Mouse (Mus musculus) heart, embryonic 12.5 days (tissue): ENCODE results near the gene Aspscr1. TPM values are rescaled to one million over a fixed set of nuclear protein-coding genes. Genes with fewer than 3 reads are reported as not detected.

ENCODE experiments used
- ATAC-seq: fragments of 200-750 bp; cut with Nextera tagmentation; 2 replicates; pipeline ENCODE4 v1.8.0; 2017; ENCODE audit warnings: moderate TSS enrichment, moderate library complexity; ENCODE audit not compliant: insufficient number of reproducible peaks, low FRiP score
- H3K27ac ChIP-seq: fragments of 300-500 bp; sonication (generic); 2 replicates; pipeline ENCODE4 v1.5.1; 2016; ENCODE audit warnings: mild to moderate bottlenecking, moderate library complexity; ENCODE audit not compliant: poor library complexity, severe bottlenecking
- H3K27me3 ChIP-seq: fragments of 300-500 bp; sonication (generic); replicated peaks from 2 replicates; pipeline ENCODE4 v1.6.1; 2016; ENCODE audit warnings: mild to moderate bottlenecking, moderate library complexity
- H3K36me3 ChIP-seq: fragments of 300-500 bp; sonication (generic); 2 replicates; pipeline ENCODE4 v1.6.1; 2016; ENCODE audit warnings: mild to moderate bottlenecking, moderate library complexity
- H3K4me1 ChIP-seq: fragments of 300-500 bp; sonication (generic); replicated peaks from 2 replicates; pipeline ENCODE4 v1.6.1; 2016; ENCODE audit warnings: mild to moderate bottlenecking
- H3K4me2 ChIP-seq: fragments of 300-500 bp; sonication (generic); 2 replicates; pipeline ENCODE4 v1.6.1; 2016; ENCODE audit warnings: mild to moderate bottlenecking, moderate library complexity
- H3K4me3 ChIP-seq: fragments of 300-500 bp; sonication (generic); 2 replicates; pipeline ENCODE4 v1.5.1; 2016; ENCODE audit warnings: mild to moderate bottlenecking
- H3K9ac ChIP-seq: fragments of 300-500 bp; sonication (generic); 2 replicates; pipeline ENCODE4 v1.6.1; 2016; ENCODE audit warnings: mild to moderate bottlenecking, moderate library complexity
- H3K9me3 ChIP-seq: fragments of 300-500 bp; sonication (generic); replicated peaks from 2 replicates; pipeline ENCODE4 v1.6.1; 2016; ENCODE audit warnings: mild to moderate bottlenecking, moderate library complexity
- WGBS: fragments of 180-500 bp; shearing (Covaris S2); methylation state at CpG from one replicate; pipeline ENCODE4 v1.1.7; 2016; 5-methylcytosine and 5-hydroxymethylcytosine counted together
- polyA plus RNA-seq: library from polyadenylated mRNA; unstranded; fragments of >200 nt; fragmentation: Nextera tagmentation; extraction: Ambion mirVana; gene quantifications from 2 replicates; pipeline ENCODE4 v1.2.1, GENCODE M21; 2016

Gene Aspscr1
- polyA plus RNA-seq, 1 experiment from 2014 or later = 103 TPM

DNA sequence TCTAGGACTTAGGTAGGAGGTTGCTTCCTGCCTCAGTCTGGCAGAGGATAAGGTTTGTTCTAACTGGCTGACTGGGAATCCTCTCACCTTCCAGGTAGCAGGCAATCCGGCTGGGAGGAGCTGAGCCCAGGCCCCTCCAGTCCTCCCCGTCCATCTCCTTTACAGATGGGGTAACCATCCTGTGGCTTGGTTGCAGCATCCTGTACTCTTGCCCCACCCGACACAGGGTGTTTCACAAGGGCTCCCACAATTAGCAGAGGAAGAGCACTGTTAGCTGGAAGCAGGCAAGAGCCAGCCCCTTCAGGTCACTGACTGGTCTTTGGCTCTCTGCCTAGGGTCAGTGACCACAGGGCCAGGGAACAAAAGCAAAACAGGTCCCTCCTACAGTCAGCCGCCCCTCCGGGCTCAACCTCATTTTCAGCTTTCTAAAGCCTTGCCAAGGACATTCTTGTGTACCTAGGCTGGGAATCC lies 42.3 kb upstream of the Aspscr1 start:
- Histone ChIP-seq H3K9me3 (no peaks in the 10 kb centered on the region), H3K9ac (peak overlapping the region; percentile 85), H3K4me3 (peak overlapping the region; percentile 86), H3K36me3 (peaks cover 24% of the 10 kb centered on the region), H3K27ac (peak overlapping the region; percentile 91), H3K4me2 (peak overlapping the region; percentile 86), H3K27me3 (no peaks in the 10 kb centered on the region), H3K4me1 (peaks cover 55% of the 10 kb centered on the region)
- no peak for ATAC-seq
- WGBS = 46% methylated on average over 5 of the region's 5 CpGs

DNA sequence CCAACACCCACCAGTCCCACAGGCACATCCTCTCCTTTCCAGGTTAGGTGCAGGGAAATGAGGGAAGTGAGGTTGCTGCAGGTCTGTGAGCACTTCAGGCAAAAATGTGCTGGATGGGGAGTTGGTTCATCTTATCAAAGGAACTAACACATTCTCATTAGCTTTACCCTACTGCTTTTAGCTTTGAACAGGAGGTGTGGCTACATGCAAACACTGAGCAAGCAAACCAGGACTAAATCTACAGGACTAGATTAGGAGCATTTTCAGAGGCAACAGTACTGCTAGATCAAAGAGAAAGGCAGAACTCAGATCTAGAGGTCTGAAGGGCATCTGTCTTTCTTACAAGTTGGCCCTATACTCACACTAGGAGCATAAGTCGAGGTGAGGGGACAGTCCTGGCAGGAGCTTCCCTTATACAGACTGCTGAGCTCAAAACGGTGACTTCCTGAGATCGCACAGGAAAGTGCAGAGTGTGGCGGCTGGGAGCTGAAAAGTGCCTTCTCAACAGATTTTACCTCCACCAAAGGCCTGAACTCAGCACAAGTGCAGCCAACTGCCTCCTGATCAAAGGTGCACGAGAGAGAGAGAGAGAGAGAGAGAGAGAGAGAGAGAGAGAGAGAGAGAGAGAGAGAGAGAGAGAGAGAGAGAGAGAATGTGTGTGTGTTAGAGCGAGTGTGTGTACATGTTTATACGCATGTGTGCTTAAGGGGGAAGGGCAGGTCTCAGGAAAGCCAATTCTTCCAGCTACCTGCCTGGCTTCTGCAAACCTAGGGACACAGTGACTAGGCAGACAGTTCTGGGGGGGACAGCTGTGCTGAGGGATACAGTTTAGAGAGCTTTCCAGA lies 41.7 kb upstream of the Aspscr1 start:
- Histone ChIP-seq H3K9ac (peak overlapping the region; percentile 85), H3K36me3 (peaks cover 24% of the 10 kb centered on the region), H3K9me3 (no peaks in the 10 kb centered on the region), H3K4me3 (peak overlapping the region; percentile 86), H3K27ac (peak overlapping the region; percentile 91), H3K4me1 (peaks cover 48% of the 10 kb centered on the region), H3K4me2 (peak overlapping the region; percentile 86), H3K27me3 (no peaks in the 10 kb centered on the region)
- ATAC-seq = no peak
- WGBS = 27% methylated on average over 7 of the region's 7 CpGs

DNA sequence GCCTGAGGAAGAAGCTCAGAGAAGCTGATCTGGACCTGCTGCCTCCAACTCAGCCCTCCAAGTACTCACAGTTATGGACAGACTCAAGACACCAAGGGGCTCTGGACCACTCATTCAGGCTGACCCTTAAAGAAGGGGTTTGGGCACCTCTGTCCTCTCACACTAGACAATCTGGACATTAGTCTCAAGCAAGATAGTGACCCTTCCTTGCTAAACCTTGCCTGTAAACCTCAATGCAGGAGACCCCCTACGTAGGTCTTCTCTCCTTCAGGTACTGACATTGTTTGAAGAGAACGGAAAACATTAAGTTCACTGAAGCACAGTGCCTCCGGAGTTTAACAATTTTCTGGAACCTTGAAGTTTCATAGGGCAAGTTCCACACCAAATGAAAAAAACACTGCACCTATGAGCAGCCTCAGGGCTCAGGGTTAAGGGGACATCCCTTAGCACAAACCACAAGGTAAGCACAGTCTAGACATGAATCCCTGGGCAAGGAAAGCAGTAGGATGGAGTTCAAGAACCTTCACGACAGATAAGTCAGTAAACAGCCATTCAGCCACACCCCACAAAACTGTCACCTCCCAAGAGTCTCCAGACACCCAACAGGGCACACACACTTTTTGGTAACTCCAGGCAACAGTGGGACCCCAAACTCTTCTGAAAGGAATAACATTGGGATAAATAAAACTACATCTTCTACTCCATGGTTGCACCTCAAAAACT lies 40.9 kb upstream of the Aspscr1 start:
- peak overlapping the region; percentile 91 for H3K27ac ChIP-seq
- no peak for ATAC-seq

DNA sequence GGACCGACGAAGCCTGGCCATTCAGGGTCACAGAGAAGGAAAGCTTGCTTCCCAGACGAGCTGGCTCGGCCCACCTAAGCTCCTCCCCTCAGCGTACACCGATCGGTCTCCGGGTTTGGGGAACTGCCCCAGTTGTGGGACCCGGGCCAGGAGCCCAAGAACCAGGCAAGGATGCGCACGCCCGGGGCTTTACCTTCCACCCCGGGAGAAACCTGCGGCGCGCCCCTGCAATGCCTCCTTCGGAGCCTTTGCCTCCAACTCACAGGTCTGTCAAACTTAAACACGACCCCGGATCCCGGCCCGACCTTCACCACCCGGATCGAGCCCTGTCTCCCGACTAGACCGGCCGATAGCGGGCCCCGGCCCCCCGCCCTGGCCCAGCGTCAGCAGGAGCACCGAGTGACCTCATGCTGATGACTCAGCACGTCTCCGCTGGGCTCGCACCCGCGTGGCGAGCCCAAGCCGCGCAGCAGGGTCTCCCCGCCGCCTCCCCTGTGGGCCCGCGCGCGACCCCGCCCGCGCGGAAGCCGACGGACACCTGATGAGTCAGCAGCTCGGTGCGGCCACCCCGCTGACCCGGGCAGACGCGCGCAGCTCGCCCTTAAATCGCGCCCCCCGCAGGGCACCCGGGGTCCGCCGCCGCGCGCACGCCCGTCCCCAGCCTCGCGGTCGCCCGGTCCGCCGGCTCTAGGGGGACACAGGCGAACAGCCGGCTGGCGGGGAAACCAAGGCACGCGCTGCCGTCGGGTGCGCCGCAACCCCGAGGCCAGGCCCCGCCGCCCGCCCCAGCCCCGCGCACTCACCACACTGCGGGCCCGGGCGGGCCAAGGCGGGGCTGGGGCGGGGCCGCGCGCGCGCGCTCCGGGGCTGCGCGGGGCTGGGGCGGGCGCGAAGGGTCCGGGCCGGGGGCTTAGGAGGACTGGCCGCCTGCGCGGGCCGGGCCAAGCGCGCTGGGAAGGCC lies 39.9 kb upstream of the Aspscr1 start:
- Histone ChIP-seq H3K9me3 (no peaks in the 10 kb centered on the region), H3K36me3 (peaks cover 9% of the 10 kb centered on the region), H3K4me2 (peak overlapping the region; percentile 86), H3K4me1 (peaks cover 42% of the 10 kb centered on the region), H3K4me3 (peak overlapping the region; percentile 86), H3K27me3 (no peaks in the 10 kb centered on the region), H3K9ac (peak overlapping the region; percentile 85), H3K27ac (peak overlapping the region; percentile 91)
- under 1% methylated on average over 116 of the region's 116 CpGs for WGBS
- ATAC-seq = peak; percentile 81

More for the DNA sequence above, 40.9 kb upstream of the Aspscr1 start:
- 51% methylated on average over 4 of the region's 4 CpGs for WGBS
- H3K9me3 ChIP-seq = no peaks in the 10 kb centered on the region
- no peaks in the 10 kb centered on the region for H3K27me3 ChIP-seq
- H3K9ac ChIP-seq = peak overlapping the region; percentile 85
- H3K4me1 ChIP-seq = peaks cover 44% of the 10 kb centered on the region
- peaks cover 19% of the 10 kb centered on the region for H3K36me3 ChIP-seq
- H3K4me3 ChIP-seq = peak overlapping the region; percentile 86
- H3K4me2 ChIP-seq = peak overlapping the region; percentile 86

DNA sequence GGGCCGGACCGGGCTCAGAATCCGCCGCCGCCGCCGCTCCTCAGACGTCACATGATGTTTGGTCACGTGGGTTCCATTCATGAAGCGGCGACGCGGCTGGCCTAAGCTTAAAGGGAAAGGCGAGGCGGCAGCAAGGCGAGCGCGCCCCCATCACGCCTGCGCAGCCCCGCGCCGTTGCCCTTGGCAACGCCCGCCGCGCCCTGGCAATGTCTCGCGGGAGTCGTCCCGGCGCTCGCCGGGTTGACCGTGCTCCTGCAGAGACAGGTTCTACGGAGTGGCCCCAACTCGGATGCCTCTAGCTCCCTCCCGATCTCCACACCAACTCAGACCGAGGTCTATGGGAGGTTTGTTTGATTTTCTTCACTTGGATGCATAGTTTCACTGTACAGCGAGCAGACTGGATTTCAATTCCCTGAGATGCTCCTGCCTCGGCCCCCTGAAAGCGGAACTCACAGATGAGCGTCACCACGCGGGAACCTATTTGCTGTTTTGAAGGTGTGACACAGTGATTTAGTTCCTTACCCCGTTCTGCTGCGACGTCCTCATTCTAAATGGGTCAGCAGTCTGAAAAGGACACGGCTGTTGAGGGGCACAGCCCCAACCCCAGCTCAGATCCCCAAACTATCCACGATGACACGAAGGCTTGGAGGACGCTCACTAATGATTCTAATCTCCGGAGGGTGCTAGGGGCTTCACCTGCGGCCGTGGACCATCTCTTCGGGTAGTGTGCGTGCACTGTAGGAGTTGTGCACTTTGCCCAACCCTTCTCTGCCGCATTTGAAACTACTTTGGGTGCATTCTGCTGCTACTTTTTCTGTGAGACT lies 39.0 kb upstream of the Aspscr1 start, which contains the start of gene Mafg:
Gene Mafg (minus strand): TSS at position 81 of the 824 bp plus-strand sequence.
- H3K27me3 ChIP-seq = no peaks in the 10 kb centered on the region
- H3K36me3 ChIP-seq = peaks cover 7% of the 10 kb centered on the region
- H3K9me3 ChIP-seq = no peaks in the 10 kb centered on the region
- peak within 1 kb of the TSS; percentile 86 for H3K4me2 ChIP-seq
- H3K27ac ChIP-seq = peak within 1 kb of the TSS; percentile 91
- H3K9ac ChIP-seq = peak within 1 kb of the TSS; percentile 85
- ATAC-seq = peak; percentile 87
- peaks cover 42% of the 10 kb centered on the region for H3K4me1 ChIP-seq
- 10% methylated on average over 58 of the region's 58 CpGs for WGBS
- peak within 1 kb of the TSS; percentile 86 for H3K4me3 ChIP-seq

DNA sequence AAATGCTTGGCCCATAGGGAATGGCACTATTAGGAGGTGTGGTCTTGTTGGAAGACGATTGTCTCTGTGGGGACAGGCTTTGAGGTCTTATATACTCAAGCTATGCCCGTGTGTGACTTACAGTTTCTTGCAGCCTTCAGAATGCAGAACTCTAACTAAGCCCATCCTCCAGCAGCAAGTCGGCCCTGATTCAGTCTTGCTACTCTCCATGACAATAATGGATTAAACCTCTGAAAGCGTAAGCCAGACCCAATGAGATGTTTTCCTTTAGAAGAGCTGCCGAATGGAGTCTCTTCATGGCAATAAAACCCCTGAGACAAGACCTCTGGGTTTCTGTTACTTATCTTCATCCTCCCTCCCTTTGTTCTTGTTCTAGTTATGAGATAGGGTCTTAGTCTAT lies 38.0 kb upstream of the Aspscr1 start:
- peaks cover 32% of the 10 kb centered on the region for H3K4me1 ChIP-seq
- no peaks in the 10 kb centered on the region for H3K27me3 ChIP-seq
- H3K4me3 ChIP-seq = no peak overlapping the region
- H3K27ac ChIP-seq = no peak overlapping the region
- H3K4me2 ChIP-seq = no peak overlapping the region
- H3K9ac ChIP-seq = no peak overlapping the region
- no peaks in the 10 kb centered on the region for H3K36me3 ChIP-seq
- no peaks in the 10 kb centered on the region for H3K9me3 ChIP-seq
- WGBS = 83% methylated on average over 5 of the region's 5 CpGs
- no peak for ATAC-seq

DNA sequence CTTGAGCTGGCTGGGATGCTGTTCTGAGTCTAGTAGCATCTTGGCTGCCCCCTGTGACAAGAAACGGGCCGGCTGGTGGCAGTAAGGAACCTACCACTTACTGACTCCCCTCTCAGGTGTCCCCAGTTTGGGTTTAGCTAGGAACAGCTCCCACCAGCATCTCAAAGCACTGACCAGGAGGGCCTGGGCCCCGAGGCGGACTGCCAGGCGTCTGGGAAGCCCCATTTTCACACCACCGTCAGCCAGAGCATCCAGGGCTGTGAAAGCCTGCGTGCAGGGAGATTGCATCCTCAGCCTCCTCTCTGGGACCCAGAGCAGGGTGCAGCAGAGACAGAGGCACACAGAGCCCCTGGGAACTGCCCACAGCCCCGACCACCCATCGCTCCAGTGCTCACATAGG lies 31.5 kb upstream of the Aspscr1 start:
- Histone ChIP-seq H3K4me3 (no peak overlapping the region), H3K4me1 (peaks cover 12% of the 10 kb centered on the region), H3K9ac (0 out of 2 replicates have a peak overlapping the region, but pooled peaks have one; percentile 14), H3K36me3 (no peaks in the 10 kb centered on the region), H3K4me2 (no peak overlapping the region), H3K27ac (no peak overlapping the region), H3K9me3 (no peaks in the 10 kb centered on the region), H3K27me3 (peaks cover 11% of the 10 kb centered on the region)
- WGBS = 61% methylated on average over 9 of the region's 9 CpGs
- no peak for ATAC-seq

DNA sequence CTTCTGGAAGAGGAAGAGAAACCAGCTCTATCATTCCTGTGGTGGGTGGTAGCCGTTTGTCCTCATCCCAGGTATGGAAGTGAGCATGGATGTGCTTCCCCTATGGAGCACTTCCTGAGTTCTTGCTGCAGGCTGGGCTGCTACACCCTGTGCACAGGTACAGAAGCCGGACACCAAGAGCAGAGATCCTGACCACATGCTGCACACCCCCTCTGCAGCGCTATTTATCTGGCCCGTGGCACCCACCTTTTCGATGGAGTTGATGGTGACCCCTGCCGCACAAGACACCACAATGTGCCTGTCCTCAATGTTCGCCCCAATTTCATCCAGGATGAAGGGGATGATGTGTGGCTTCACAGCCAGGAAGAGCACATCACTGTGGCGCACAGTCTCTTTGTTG lies 30.9 kb upstream of the Aspscr1 start:
- ATAC-seq = no peak
- peaks cover 11% of the 10 kb centered on the region for H3K27me3 ChIP-seq
- peak overlapping the region; percentile 14; the same call in 1 of the 2 replicates for H3K9ac ChIP-seq
- peaks cover 13% of the 10 kb centered on the region for H3K4me1 ChIP-seq
- 78% methylated on average over 8 of the region's 8 CpGs for WGBS
- H3K9me3 ChIP-seq = no peaks in the 10 kb centered on the region
- peak overlapping the region; percentile 94; the same call in 1 of the 2 replicates for H3K4me2 ChIP-seq
- no peak overlapping the region for H3K27ac ChIP-seq
- H3K36me3 ChIP-seq = no peaks in the 10 kb centered on the region
- no peak overlapping the region for H3K4me3 ChIP-seq

DNA sequence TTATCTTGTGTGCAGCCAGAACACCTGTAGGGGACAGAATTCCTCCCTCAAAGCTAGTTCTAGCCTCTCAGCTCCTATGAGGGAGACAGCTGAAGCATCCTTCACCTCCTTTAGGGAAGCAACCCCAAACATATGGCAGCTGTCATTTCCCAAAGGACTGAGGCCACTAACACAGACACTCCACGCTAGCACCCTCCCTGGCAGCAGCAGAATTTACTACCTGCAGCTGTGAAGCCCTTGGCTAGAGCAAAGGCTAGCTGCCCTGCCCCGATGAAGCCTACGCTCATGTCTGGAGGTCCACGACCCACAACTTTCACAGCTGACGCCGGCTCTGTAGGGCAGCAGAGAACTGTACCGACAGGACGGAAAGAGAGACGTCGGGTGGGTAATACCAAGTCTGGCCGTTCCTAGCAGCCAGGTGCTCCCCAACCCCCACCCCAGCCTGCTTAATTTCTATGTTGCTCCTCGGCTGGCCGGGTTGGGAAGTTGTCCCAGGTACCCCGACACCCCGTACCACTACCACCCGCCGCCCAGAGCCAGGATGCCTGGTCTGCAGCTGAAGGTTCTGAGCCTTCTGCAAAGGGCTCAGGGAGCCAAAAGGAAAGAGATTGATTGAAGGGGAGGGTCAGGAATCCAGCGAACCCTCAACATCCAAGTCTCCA lies 29.7 kb upstream of the Aspscr1 start:
- 3% methylated on average over 18 of the region's 18 CpGs for WGBS
- H3K27ac ChIP-seq = no peak overlapping the region
- peak overlapping the region; percentile 77 for H3K9ac ChIP-seq
- peaks cover 23% of the 10 kb centered on the region for H3K27me3 ChIP-seq
- H3K36me3 ChIP-seq = no peaks in the 10 kb centered on the region
- H3K4me2 ChIP-seq = peak overlapping the region; percentile 94
- H3K4me1 ChIP-seq = peaks cover 25% of the 10 kb centered on the region
- no peaks in the 10 kb centered on the region for H3K9me3 ChIP-seq
- peak overlapping the region; percentile 57 for H3K4me3 ChIP-seq
- ATAC-seq = peak; percentile 30
